Mouse (Mus musculus) hindbrain, postnatal 0 days (tissue): ENCODE measurements around the gene Gclm. TPM values are rescaled to one million over a fixed set of nuclear protein-coding genes. Genes with fewer than 3 reads are reported as not detected.
A peak's percentile ranks its signal among the peaks of the same experiment; 100 is the strongest.

Source experiments
- ATAC-seq: fragments of 200-750 bp; cut with Nextera tagmentation; 2 replicates; pipeline ENCODE4 v1.8.0; 2017; ENCODE audit warnings: mild to moderate bottlenecking, moderate TSS enrichment, moderate library complexity
- DNase-seq: peaks from one replicate; pipeline ENCODE4 v3.0.0-alpha.2; 2015; ENCODE audit warnings: low spot score
- H3K27ac ChIP-seq: fragments of 300-500 bp; sonication (generic); 2 replicates; pipeline ENCODE4 v1.5.1; 2014; ENCODE audit warnings: mild to moderate bottlenecking
- H3K27me3 ChIP-seq: fragments of 300-500 bp; sonication (generic); 2 replicates; pipeline ENCODE4 v1.6.1; 2014; ENCODE audit warnings: low read length, mixed read lengths; ENCODE audit not compliant: insufficient read depth
- H3K36me3 ChIP-seq: fragments of 300-500 bp; sonication (generic); 2 replicates; pipeline ENCODE4 v1.6.1; 2014; ENCODE audit warnings: low read length, mixed read lengths; ENCODE audit not compliant: insufficient read depth
- H3K4me1 ChIP-seq: fragments of 300-500 bp; sonication (generic); 2 replicates; pipeline ENCODE4 v1.6.1; 2014; ENCODE audit warnings: antibody characterized with exemption, low read length, mixed read lengths; ENCODE audit not compliant: insufficient read depth
- H3K4me2 ChIP-seq: fragments of 300-500 bp; sonication (generic); 2 replicates; pipeline ENCODE4 v1.6.1; 2014; ENCODE audit warnings: low read depth, mild to moderate bottlenecking, low read length, moderate library complexity, mixed read lengths
- H3K4me3 ChIP-seq: fragments of 300-500 bp; sonication (generic); 2 replicates; pipeline ENCODE4 v1.5.1; 2014; ENCODE audit warnings: low read length
- H3K9ac ChIP-seq: fragments of 300-500 bp; sonication (generic); replicated peaks from 2 replicates; pipeline ENCODE4 v1.6.1; 2014; ENCODE audit warnings: mild to moderate bottlenecking, low read length, moderate library complexity, mixed read lengths
- H3K9me3 ChIP-seq: fragments of 300-500 bp; sonication (generic); 2 replicates; pipeline ENCODE4 v1.6.1; 2016; ENCODE audit warnings: low read length, mixed read lengths
- CTCF ChIP-seq: IDR thresholded peaks from 2 replicates; pipeline ENCODE4 v1.5.1; 2016; ENCODE audit warnings: antibody characterized with exemption, control low read depth, low read depth
- WGBS: fragments of 180-500 bp; shearing (Covaris S2); extraction: QIAGEN DNeasy Blood & Tissue Kit; methylation state at CpG from one replicate; pipeline ENCODE4 v1.1.7; 2014; 5-methylcytosine and 5-hydroxymethylcytosine counted together
- polyA plus RNA-seq: library from polyadenylated mRNA; unstranded; fragments of >200 nt; fragmentation: Nextera tagmentation; extraction: Ambion mirVana; gene quantifications from 2 replicates; pipeline ENCODE4 v1.2.1, GENCODE M21; 2015
- total RNA-seq: library from RNA; depleted of rRNA; stranded (reverse); fragments of >200 nt; gene quantifications from 2 replicates; pipeline ENCODE4 v1.2.3, GENCODE M21; 2014

The Gclm gene
- total and polyA plus RNA-seq, 2 experiments from 2014 or later: 36.9 to 67.6 TPM

- no peak overlapping the region for H3K4me2 ChIP-seq
- peaks cover 11% of the 10 kb centered on the region for H3K4me1 ChIP-seq
- no peak for ATAC-seq
- no peaks in the 10 kb centered on the region for H3K36me3 ChIP-seq
- H3K9me3 ChIP-seq: no peaks in the 10 kb centered on the region
- 53% methylated on average over 6 of the region's 6 CpGs for WGBS
- H3K27ac ChIP-seq: no peak overlapping the region
- no peak overlapping the region for H3K9ac ChIP-seq
- no peak for TF ChIP-seq CTCF
- H3K4me3 ChIP-seq: no peak overlapping the region
- no peaks in the 10 kb centered on the region for H3K27me3 ChIP-seq
- DNase-seq: no peak
Measured at GRCm38 (mm10) chr3:122242876-122243275, 2.5 kb upstream of the Gclm start.

GRCm38 (mm10) chr3:122243416-122244167, 1.8 kb upstream of the Gclm start:
- 39% methylated on average over 14 of the region's 14 CpGs for WGBS
- DNase-seq: peak; percentile 17
- Histone ChIP-seq H3K9ac (no peak overlapping the region), H3K4me2 (no peak overlapping the region), H3K27me3 (no peaks in the 10 kb centered on the region), H3K9me3 (no peaks in the 10 kb centered on the region), H3K4me1 (peaks cover 11% of the 10 kb centered on the region), H3K27ac (no peak overlapping the region), H3K4me3 (no peak overlapping the region), H3K36me3 (no peaks in the 10 kb centered on the region)
- no peak for TF ChIP-seq CTCF
- no peak for ATAC-seq

DNA sequence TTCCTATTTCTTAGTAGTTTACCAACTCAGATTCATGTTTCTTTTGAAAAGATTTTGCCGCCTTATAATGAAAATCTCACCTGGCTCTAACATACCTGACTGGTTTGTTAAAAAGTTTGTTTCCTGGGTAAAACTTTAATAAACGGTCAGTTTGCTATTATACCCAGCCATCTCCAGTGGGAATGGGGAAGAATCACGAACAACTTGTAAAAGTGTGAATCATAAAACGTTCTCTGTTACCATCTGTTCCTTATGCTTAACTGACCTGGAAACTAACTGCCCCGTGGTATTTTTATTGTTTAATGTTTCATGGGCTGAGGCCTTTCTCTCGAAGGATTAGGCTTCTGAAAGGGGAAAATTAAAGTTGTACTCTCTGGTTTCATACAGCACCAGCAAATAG, 598 bp upstream of the Gclm start:
- whole genome bisulfite sequencing: 40% methylated on average over 6 of the region's 6 CpGs
- no peak for ATAC-seq
- H3K9ac ChIP-seq: peak overlapping the region; percentile 9; the same call in 1 of the 2 replicates

DNA sequence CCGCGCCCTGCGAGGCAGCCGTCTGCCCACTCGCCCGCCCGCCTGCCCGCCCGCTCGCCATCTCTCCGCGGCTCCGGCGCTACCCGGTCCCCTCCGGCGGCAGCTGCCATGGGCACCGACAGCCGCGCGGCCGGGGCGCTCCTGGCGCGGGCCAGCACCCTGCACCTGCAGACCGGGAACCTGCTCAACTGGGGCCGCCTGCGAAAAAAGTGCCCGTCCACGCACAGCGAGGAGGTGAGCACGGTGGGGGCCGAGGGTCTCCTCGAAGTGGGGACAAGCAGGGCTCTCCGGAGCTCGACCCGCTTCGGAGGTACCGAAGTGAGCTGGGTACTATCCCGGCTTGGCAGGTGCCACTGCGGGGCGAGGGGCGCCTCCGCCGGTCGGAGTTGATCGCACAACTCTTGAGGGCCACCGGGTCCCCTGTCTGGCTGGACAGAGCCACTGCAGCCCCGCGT, 548 bp downstream of the Gclm start:
- ATAC-seq: peak; percentile 69
- Histone ChIP-seq H3K4me3 (peak overlapping the region; percentile 93), H3K27me3 (no peaks in the 10 kb centered on the region), H3K9ac (peak overlapping the region; percentile 92), H3K36me3 (no peaks in the 10 kb centered on the region), H3K27ac (peak overlapping the region; percentile 95), H3K4me1 (peaks cover 11% of the 10 kb centered on the region), H3K9me3 (no peaks in the 10 kb centered on the region), H3K4me2 (peak overlapping the region; percentile 75)
- peak; percentile 77 for DNase-seq
- under 1% methylated on average over 36 of the region's 50 CpGs for WGBS
- peak; percentile 70 for TF ChIP-seq CTCF

More for the DNA sequence above, 598 bp upstream of the Gclm start:
- H3K4me3 ChIP-seq: peak overlapping the region; percentile 93
- no peak for DNase-seq
- H3K36me3 ChIP-seq: no peaks in the 10 kb centered on the region
- H3K4me1 ChIP-seq: peaks cover 11% of the 10 kb centered on the region
- no peaks in the 10 kb centered on the region for H3K9me3 ChIP-seq
- peak overlapping the region; percentile 95; the same call in 1 of the 2 replicates for H3K27ac ChIP-seq
- TF ChIP-seq CTCF: no peak
- H3K27me3 ChIP-seq: no peaks in the 10 kb centered on the region
- peak overlapping the region; percentile 75 for H3K4me2 ChIP-seq

DNA sequence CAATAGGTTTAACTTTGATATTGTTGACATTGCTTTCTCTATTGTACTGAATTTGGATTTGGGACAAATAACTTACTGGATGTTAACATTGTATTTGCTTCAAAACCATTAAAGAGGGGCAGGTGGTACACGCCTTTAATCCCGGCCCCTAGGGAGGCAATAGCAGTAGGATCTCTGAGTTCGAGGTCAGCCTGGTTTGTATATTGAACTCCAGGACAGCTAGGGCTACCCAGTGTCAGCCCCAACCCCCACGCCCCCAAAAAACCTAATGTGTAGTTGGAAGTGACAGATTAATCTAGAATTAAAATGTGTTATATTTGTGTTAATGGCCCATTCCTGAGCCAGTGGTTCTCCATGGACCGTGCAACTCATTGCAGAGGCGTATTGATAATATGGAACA, 1.0 kb downstream of the Gclm start:
- H3K9ac ChIP-seq: peak overlapping the region; percentile 92
- peak overlapping the region; percentile 95 for H3K27ac ChIP-seq
- ATAC-seq (no peak), DNase-seq (peak; percentile 9)
- 28% methylated on average over 6 of the region's 6 CpGs for WGBS
- H3K4me1 ChIP-seq: peaks cover 11% of the 10 kb centered on the region
- H3K27me3 ChIP-seq: no peaks in the 10 kb centered on the region
- no peak for TF ChIP-seq CTCF
- peak overlapping the region; percentile 93 for H3K4me3 ChIP-seq
- H3K9me3 ChIP-seq: no peaks in the 10 kb centered on the region
- no peaks in the 10 kb centered on the region for H3K36me3 ChIP-seq
- H3K4me2 ChIP-seq: peak overlapping the region; percentile 75

- H3K4me1 ChIP-seq: peaks cover 11% of the 10 kb centered on the region
- H3K4me3 ChIP-seq: peak overlapping the region; percentile 93
- no peak overlapping the region for H3K27ac ChIP-seq
- no peaks in the 10 kb centered on the region for H3K9me3 ChIP-seq
- no peaks in the 10 kb centered on the region for H3K27me3 ChIP-seq
- peak overlapping the region; percentile 75 for H3K4me2 ChIP-seq
- H3K9ac ChIP-seq: 0 out of 2 replicates have a peak overlapping the region, but pooled peaks have one; percentile 92
- WGBS: 56% methylated on average over 12 of the region's 12 CpGs
- no peaks in the 10 kb centered on the region for H3K36me3 ChIP-seq
- no peak for DNase-seq
- no peak for ATAC-seq
- no peak for TF ChIP-seq CTCF
Measured at GRCm38 (mm10) chr3:122246986-122247767, 1.8 kb downstream of the Gclm start.
